Mouse (Mus musculus): Measurements from ENCODE around the gene Slc38a11.

DNA sequence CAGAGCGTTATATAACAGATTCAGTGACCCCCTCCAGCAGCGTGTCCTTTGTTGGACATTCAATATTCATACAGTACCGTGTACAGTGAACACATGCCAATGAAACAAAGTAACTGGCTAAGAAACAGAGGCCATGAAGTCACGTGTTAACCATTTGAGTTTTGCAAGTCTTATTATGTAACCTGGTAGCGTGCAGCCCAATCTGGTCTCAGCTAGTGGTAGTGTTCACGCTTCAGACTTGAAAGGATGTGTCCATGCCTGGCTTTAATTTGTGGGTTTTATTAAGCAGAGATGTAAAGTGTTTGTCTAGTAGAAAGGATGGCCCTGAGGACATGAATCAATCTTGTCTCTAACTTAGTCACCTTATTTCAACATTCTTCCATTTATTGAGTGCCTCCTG is 95.1 kb downstream of the Slc38a11 start:
- TF ChIP-seq POLR2A (IDR thresholded peaks at IDR 0.05; ENCODE audit: low read depth, low read length) (no peak), CTCF (IDR thresholded peaks at IDR 0.05; ENCODE audit: extremely low read depth, insufficient read depth, insufficient read length, insufficient replicate concordance) (no peak)

Measured in spleen, adult 2 months (tissue).